Mouse (Mus musculus): Measurements from ENCODE around the gene Cox14. TPM values are rescaled to one million over a fixed set of nuclear protein-coding genes. Genes with fewer than 3 reads are reported as not detected.

Cox14 gene
- total RNA-seq (2021): 100 to 1,000 TPM; 145 to 166 TPM
- long read RNA-seq, experiment 1, transcript Cox14-201 (2 exons, 723 nt): major isoform, 307 of 342 reads
- long read RNA-seq, experiment 1, partial matches to known transcripts: 33 of 342 reads
- long read RNA-seq, experiment 1, other reads (novel, unspliced or antisense): 2 of 342 reads
- long read RNA-seq, experiment 2, transcript Cox14-201 (2 exons, 723 nt): major isoform, 331 of 384 reads
- long read RNA-seq, experiment 2, partial matches to known transcripts: 0 of 384 reads
- long read RNA-seq, experiment 2, other reads (novel, unspliced or antisense): 53 of 384 reads

GRCm38 (mm10) chr15:99725341-99726155, at the start of gene Cox14:
Cox14 (plus strand) TSS chr15:99725618.
- peak; percentile 94 for DNase-seq
- Histone ChIP-seq H3K27ac (peak within 1 kb of the TSS; percentile 96), H3K4me3 (peak within 1 kb of the TSS; percentile 98)
- intact Hi-C loops (cut with DNase I): loop anchor here (5.0 kb wide), 1 partner anchor 177 kb away; no protein-coding TSS in a partner anchor
- peak; percentile 88 for TF ChIP-seq CTCF (IDR thresholded peaks at IDR 0.05)

GRCm38 (mm10) chr15:99677089-99677488, 48.3 kb upstream of the Cox14 start:
- TF ChIP-seq CTCF (IDR thresholded peaks at IDR 0.05): no peak
- intact Hi-C loops (cut with DNase I): no loop called here
- no peak for DNase-seq
- Histone ChIP-seq H3K27ac (no peak overlapping the region), H3K4me3 (no peak overlapping the region)

GRCm38 (mm10) chr15:99678063-99678800, 47.2 kb upstream of the Cox14 start:
- no peak overlapping the region for H3K27ac ChIP-seq
- peak; percentile 51 for DNase-seq
- TF ChIP-seq CTCF (IDR thresholded peaks at IDR 0.05): peak; percentile 60
- intact Hi-C loops (cut with DNase I): no loop called here
- H3K4me3 ChIP-seq: no peak overlapping the region

- no peak for TF ChIP-seq CTCF (IDR thresholded peaks at IDR 0.05)
- Histone ChIP-seq H3K4me3 (no peak overlapping the region), H3K27ac (no peak overlapping the region)
- intact Hi-C loops (cut with DNase I): no loop called here
- no peak for DNase-seq
Observed at GRCm38 (mm10) chr15:99679008-99679407, 46.4 kb upstream of the Cox14 start.

GRCm38 (mm10) chr15:99682880-99683279, 42.5 kb upstream of the Cox14 start:
- peak; percentile 46 for TF ChIP-seq CTCF (IDR thresholded peaks at IDR 0.05)
- no peak for DNase-seq
- Histone ChIP-seq H3K27ac (no peak overlapping the region), H3K4me3 (no peak overlapping the region)
- intact Hi-C loops (cut with DNase I): no loop called here

- no peak for TF ChIP-seq CTCF (IDR thresholded peaks at IDR 0.05)
- Histone ChIP-seq H3K27ac (no peak overlapping the region), H3K4me3 (no peak overlapping the region)
- intact Hi-C loops (cut with DNase I): no loop called here
- DNase-seq: no peak
Observed at GRCm38 (mm10) chr15:99684156-99684555, 41.3 kb upstream of the Cox14 start.

GRCm38 (mm10) chr15:99688712-99689111, 36.7 kb upstream of the Cox14 start:
- Histone ChIP-seq H3K27ac (no peak overlapping the region), H3K4me3 (no peak overlapping the region)
- peak; percentile 58 for DNase-seq
- intact Hi-C loops (cut with DNase I): loop anchor here (1.0 kb wide), 1 partner anchor 92 kb away; no protein-coding TSS in a partner anchor
- TF ChIP-seq CTCF (IDR thresholded peaks at IDR 0.05): peak; percentile 92

- no peak overlapping the region for H3K27ac ChIP-seq
- intact Hi-C loops (cut with DNase I): no loop called here
- no peak overlapping the region for H3K4me3 ChIP-seq
- DNase-seq: no peak
- no peak for TF ChIP-seq CTCF (IDR thresholded peaks at IDR 0.05)
Observed at GRCm38 (mm10) chr15:99690924-99691323, 34.5 kb upstream of the Cox14 start.

- TF ChIP-seq CTCF (IDR thresholded peaks at IDR 0.05): no peak
- no peak overlapping the region for H3K4me3 ChIP-seq
- DNase-seq: no peak
- H3K27ac ChIP-seq: no peak overlapping the region
- intact Hi-C loops (cut with DNase I): no loop called here
Observed at GRCm38 (mm10) chr15:99691976-99692375, 33.4 kb upstream of the Cox14 start.

GRCm38 (mm10) chr15:99697309-99697708, 28.1 kb upstream of the Cox14 start:
- Histone ChIP-seq H3K27ac (no peak overlapping the region), H3K4me3 (no peak overlapping the region)
- DNase-seq: no peak
- TF ChIP-seq CTCF (IDR thresholded peaks at IDR 0.05): no peak
- intact Hi-C loops (cut with DNase I): no loop called here

- no peak overlapping the region for H3K4me3 ChIP-seq
- no peak for DNase-seq
- TF ChIP-seq CTCF (IDR thresholded peaks at IDR 0.05): no peak
- no peak overlapping the region for H3K27ac ChIP-seq
- intact Hi-C loops (cut with DNase I): no loop called here
Observed at GRCm38 (mm10) chr15:99698533-99699085, 26.8 kb upstream of the Cox14 start.

- DNase-seq: no peak
- no peak overlapping the region for H3K4me3 ChIP-seq
- no peak overlapping the region for H3K27ac ChIP-seq
- TF ChIP-seq CTCF (IDR thresholded peaks at IDR 0.05): no peak
- intact Hi-C loops (cut with DNase I): no loop called here
Observed at GRCm38 (mm10) chr15:99699715-99700114, 25.7 kb upstream of the Cox14 start.

Measured in gastrocnemius, adult 2 months (tissue).